Mouse (Mus musculus) heart, postnatal 10 days (tissue): ENCODE results near the gene Rasal2. TPM values are rescaled to one million over a fixed set of nuclear protein-coding genes. Genes with fewer than 3 reads are reported as not detected.

ENCODE experiments used
- DNase-seq, 2 experiments: peaks; one replicate each; pipeline ENCODE4 v3.0.0; 2021
- intact Hi-C: fragments of 180-260 bp; cut with DNase I; formaldehyde crosslinking; loops from one replicate; pipeline ENCODE4 v1.15.1; 2025
- total RNA-seq, 2 experiments: library from RNA; stranded (reverse); gene quantifications; 2 replicates each; pipeline ENCODE4 v1.2.3; 2021

Gene Rasal2
- total RNA-seq, 2 experiments from 2014 or later, result 33.3 to 34.2 TPM

- peak; percentile 73 to 82 for DNase-seq
Measured at GRCm38 (mm10) chr1:157443026-157443722, 30.8 kb upstream of the Rasal2 start.

GRCm38 (mm10) chr1:157439973-157440641, 27.7 kb upstream of the Rasal2 start:
- no peak for DNase-seq

More at GRCm38 (mm10) chr1:157443026-157443722, 30.8 kb upstream of the Rasal2 start:
- intact Hi-C loops, result no loop called here

GRCm38 (mm10) chr1:157439101-157439500, 26.7 kb upstream of the Rasal2 start:
- DNase-seq, result no peak
- intact Hi-C loops, result no loop called here

More at GRCm38 (mm10) chr1:157439973-157440641, 27.7 kb upstream of the Rasal2 start:
- intact Hi-C loops, result no loop called here

GRCm38 (mm10) chr1:157438290-157438689, 25.9 kb upstream of the Rasal2 start:
- intact Hi-C loops, result no loop called here
- no peak for DNase-seq

- no peak for DNase-seq
- intact Hi-C loops, result no loop called here
Measured at GRCm38 (mm10) chr1:157435926-157436325, 23.5 kb upstream of the Rasal2 start.

DNA sequence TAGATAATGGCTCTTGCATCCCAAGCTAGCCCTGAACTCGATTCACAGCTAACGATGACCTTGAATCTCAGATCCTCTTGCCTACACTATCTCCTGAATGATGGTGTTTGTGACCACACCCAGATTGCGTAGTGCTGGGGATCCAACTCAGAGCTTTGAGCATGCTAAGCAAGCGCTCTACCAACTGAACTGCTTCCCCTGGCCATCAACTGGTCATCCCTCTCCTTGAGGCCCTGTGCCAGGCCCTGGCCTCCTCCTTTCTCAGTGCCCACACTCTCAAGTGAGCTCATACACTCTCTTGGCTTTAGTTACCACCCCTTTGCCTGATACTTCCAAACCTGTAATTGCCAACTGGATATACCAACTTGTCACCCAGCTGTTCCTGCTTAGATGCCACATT, 22.0 kb upstream of the Rasal2 start:
- intact Hi-C loops, result no loop called here
- no peak for DNase-seq

- intact Hi-C loops, result no loop called here
- DNase-seq, result no peak
Measured at GRCm38 (mm10) chr1:157433316-157433715, 20.9 kb upstream of the Rasal2 start.

- no peak for DNase-seq
- intact Hi-C loops, result no loop called here
Measured at GRCm38 (mm10) chr1:157428366-157428765, 16.0 kb upstream of the Rasal2 start.

GRCm38 (mm10) chr1:157427604-157428003, 15.2 kb upstream of the Rasal2 start:
- intact Hi-C loops, result no loop called here
- no peak for DNase-seq

DNA sequence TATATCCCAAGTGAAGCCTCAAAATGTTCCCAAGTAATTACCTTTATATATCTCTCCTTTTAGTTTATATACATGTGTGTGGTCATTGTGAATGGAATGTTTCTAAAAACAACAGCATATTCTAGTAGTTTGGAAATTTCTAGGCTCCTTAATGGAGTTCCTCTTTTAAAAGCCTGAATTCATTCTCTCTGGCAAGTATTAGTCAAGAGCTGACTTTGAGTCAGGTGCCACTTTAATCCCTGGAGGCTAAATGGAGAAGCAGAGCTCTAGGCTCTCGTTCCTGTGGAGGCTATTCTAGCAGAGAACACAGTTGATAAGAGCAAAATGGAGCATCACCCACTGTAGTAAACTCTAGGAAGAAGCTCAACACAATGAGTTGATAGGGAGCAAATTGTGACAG, 14.5 kb upstream of the Rasal2 start:
- DNase-seq, result no peak
- intact Hi-C loops, result no loop called here

GRCm38 (mm10) chr1:157425741-157426427, 13.5 kb upstream of the Rasal2 start:
- peak; percentile 33 to 38 for DNase-seq
- intact Hi-C loops, result no loop called here

- intact Hi-C loops, result loop anchor here (2.0 kb wide), 1 partner anchor 27 kb away; no protein-coding TSS in a partner anchor
- DNase-seq, result peak in 1 of 2 experiments; percentile 33
Measured at GRCm38 (mm10) chr1:157417861-157418260, 5.5 kb upstream of the Rasal2 start.

DNA sequence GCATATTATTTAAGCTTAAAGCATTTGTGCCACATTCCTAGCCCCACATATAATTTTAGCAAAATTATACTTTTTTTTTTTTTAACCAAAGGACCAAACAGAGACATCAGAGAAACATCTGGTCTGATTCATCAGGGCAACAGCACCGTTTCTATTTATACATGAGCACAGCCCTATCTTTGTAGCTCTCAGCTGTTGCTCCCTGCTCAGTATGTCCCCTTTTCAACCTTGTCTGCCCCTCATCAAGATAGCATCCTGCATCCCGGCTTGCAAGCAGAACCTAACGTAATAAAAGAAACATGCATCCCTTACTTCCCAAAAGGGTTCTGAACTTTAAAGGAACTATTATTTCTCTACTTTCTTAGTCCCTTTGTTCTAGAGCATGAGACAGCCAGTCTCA, 5.0 kb upstream of the Rasal2 start:
- intact Hi-C loops, result loop anchor here (2.0 kb wide), 1 partner anchor 27 kb away; no protein-coding TSS in a partner anchor
- peak; percentile 23 to 43 for DNase-seq

- no peak for DNase-seq
- intact Hi-C loops, result loop anchor here (2.0 kb wide), 1 partner anchor 28 kb away; no protein-coding TSS in a partner anchor
Measured at GRCm38 (mm10) chr1:157416628-157417027, 4.2 kb upstream of the Rasal2 start.

DNA sequence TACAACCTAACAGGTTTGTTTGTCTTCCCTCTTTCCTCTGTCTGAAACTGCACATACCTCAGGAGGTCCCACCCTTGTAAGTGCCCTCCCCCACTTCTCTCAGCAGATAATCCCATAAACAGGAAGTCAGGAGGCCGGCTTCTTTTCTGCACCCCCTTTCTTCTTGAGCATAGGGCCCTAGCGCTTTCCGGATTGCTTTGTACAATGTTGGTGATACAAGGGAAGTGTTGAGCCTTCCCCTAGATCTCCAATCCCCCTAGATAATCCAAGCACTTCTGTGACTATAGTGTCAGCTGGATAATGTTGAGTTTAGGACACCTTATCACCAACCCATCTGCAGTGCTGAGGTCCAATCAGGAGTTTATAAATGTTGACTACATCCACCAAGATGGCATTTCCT, 3.4 kb upstream of the Rasal2 start:
- intact Hi-C loops, result loop anchor here (2.0 kb wide), 1 partner anchor 29 kb away; no protein-coding TSS in a partner anchor

GRCm38 (mm10) chr1:157411711-157412380, 549 bp downstream of the Rasal2 start:
- peak; percentile 79 to 82 for DNase-seq
- intact Hi-C loops, result loop anchor here (2.0 kb wide), 1 partner anchor 47 kb away; the partner anchor contains the start of gene Cryzl2

More for the DNA sequence above, 3.4 kb upstream of the Rasal2 start:
- no peak for DNase-seq

- DNase-seq, result no peak
- intact Hi-C loops, result loop anchor here (2.0 kb wide), 1 partner anchor 47 kb away; the partner anchor contains the start of gene Cryzl2
Measured at GRCm38 (mm10) chr1:157411341-157411710, 1.1 kb downstream of the Rasal2 start.

GRCm38 (mm10) chr1:157410937-157411336, 1.5 kb downstream of the Rasal2 start:
- intact Hi-C loops, result loop anchor here (2.0 kb wide), 1 partner anchor 48 kb away; the partner anchor contains the start of gene Cryzl2
- DNase-seq, result no peak

DNA sequence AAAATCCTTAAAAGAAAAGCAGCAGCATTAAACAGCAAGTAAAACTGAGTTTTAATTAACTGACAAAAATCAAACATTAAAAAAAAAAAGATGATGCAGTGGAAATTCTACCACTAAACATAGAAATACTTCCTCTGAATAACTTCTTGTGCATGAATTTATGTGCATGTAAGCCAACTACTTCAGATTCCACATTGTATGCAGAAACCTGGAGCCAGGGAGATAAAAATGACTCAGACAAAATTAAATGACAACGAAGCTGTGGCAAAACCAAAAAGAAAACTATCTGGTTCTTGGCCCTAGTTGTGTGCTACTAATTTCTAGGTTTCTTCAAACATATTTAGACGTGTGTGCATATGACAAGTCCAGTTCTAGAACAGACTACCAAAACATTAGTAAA, 2.7 kb downstream of the Rasal2 start:
- intact Hi-C loops, result loop anchor here (2.0 kb wide), 1 partner anchor 49 kb away; the partner anchor contains the start of gene Cryzl2
- DNase-seq, result no peak

GRCm38 (mm10) chr1:157388027-157388426, 24.4 kb downstream of the Rasal2 start:
- intact Hi-C loops, result no loop called here
- no peak for DNase-seq
